Mouse (Mus musculus) right cerebral cortex, postnatal 14 days (tissue): ENCODE measurements around the gene Slc28a1.

Source experiments
- DNase-seq: peaks from one replicate; pipeline ENCODE4 v3.0.0; 2022

The Slc28a1 gene

GRCm38 (mm10) chr7:81114555-81114954 is at the start of gene Slc28a1:
Gene Slc28a1, plus strand, starts transcription at chr7:81114799.
- DNase-seq: no peak

GRCm38 (mm10) chr7:81066714-81067113 is 47.9 kb upstream of the Slc28a1 start:
- DNase-seq: no peak

GRCm38 (mm10) chr7:81072463-81072862 is 42.1 kb upstream of the Slc28a1 start:
- no peak for DNase-seq

GRCm38 (mm10) chr7:81073273-81073672 is 41.3 kb upstream of the Slc28a1 start:
- no peak for DNase-seq

- no peak for DNase-seq
These were observed 40.1 kb upstream of the Slc28a1 start for GRCm38 (mm10) chr7:81074546-81074945.

GRCm38 (mm10) chr7:81075299-81075698 is 39.3 kb upstream of the Slc28a1 start:
- DNase-seq: no peak

- no peak for DNase-seq
These were observed 38.9 kb upstream of the Slc28a1 start for GRCm38 (mm10) chr7:81075732-81076131.

GRCm38 (mm10) chr7:81077009-81077408 is 37.6 kb upstream of the Slc28a1 start:
- DNase-seq: no peak

- DNase-seq: no peak
These were observed 35.9 kb upstream of the Slc28a1 start for GRCm38 (mm10) chr7:81078740-81079139.

- DNase-seq: no peak
These were observed 21.1 kb upstream of the Slc28a1 start for GRCm38 (mm10) chr7:81093420-81093965.

- no peak for DNase-seq
These were observed 20.4 kb upstream of the Slc28a1 start for GRCm38 (mm10) chr7:81094104-81094757.

- no peak for DNase-seq
These were observed 14.3 kb upstream of the Slc28a1 start for GRCm38 (mm10) chr7:81100341-81100740.

- no peak for DNase-seq
These were observed 11.7 kb upstream of the Slc28a1 start for GRCm38 (mm10) chr7:81102854-81103253.

- no peak for DNase-seq
These were observed 9.1 kb upstream of the Slc28a1 start for GRCm38 (mm10) chr7:81105525-81105924.

- DNase-seq: no peak
These were observed 6.4 kb upstream of the Slc28a1 start for GRCm38 (mm10) chr7:81108226-81108625.

- no peak for DNase-seq
These were observed 4.6 kb upstream of the Slc28a1 start for GRCm38 (mm10) chr7:81109717-81110651.

- DNase-seq: no peak
These were observed 3.8 kb upstream of the Slc28a1 start for GRCm38 (mm10) chr7:81110791-81111190.

GRCm38 (mm10) chr7:81111729-81112128 is 2.9 kb upstream of the Slc28a1 start:
- DNase-seq: no peak

- no peak for DNase-seq
These were observed 1.8 kb upstream of the Slc28a1 start for GRCm38 (mm10) chr7:81112686-81113360.

GRCm38 (mm10) chr7:81121099-81121498 is 6.5 kb downstream of the Slc28a1 start:
- no peak for DNase-seq

GRCm38 (mm10) chr7:81122808-81123207 is 8.2 kb downstream of the Slc28a1 start:
- no peak for DNase-seq

- DNase-seq: no peak
These were observed 9.0 kb downstream of the Slc28a1 start for GRCm38 (mm10) chr7:81123553-81123952.

- no peak for DNase-seq
These were observed 10.2 kb downstream of the Slc28a1 start for GRCm38 (mm10) chr7:81124773-81125172.
